Mouse (Mus musculus): ENCODE data around the gene Bag5. TPM values are rescaled to one million over a fixed set of nuclear protein-coding genes. Genes with fewer than 3 reads are reported as not detected.

Bag5 gene
- polyA plus RNA-seq, 1 experiment from 2014 or later = 36.2 TPM

DNA sequence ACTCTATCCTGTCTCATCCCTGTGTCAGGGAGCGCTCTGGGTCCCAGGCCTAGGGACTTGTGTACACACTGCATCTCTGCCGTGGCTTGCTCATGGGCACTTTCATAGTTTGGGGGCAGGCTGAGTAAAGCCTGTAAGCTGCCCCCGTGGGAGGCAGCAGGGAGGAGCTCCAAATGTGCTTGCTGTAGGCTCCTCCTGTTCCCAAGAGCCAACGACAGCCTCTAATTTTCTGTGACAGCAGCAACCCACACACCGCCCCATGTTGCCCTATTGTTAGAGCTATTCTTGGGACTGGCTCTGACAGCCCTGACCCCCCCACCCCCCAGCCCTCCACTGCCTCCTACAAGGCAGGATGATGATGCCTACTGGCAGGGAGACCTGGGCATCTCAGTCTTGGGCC lies 31.1 kb downstream of the Bag5 start:
- Histone ChIP-seq H3K9me3 (replicated peaks) (no peaks in the 10 kb centered on the region), H3K36me3 (no peaks in the 10 kb centered on the region; the same call in 1 of the 2 replicates), H3K27ac (peak overlapping the region; percentile 90), H3K9ac (no peak overlapping the region), H3K27me3 (no peaks in the 10 kb centered on the region), H3K4me1 (replicated peaks) (peaks cover 54% of the 10 kb centered on the region), H3K4me3 (no peak overlapping the region), H3K4me2 (no peak overlapping the region)
- 58% methylated on average over 5 of the region's 5 CpGs for WGBS
- ATAC-seq (replicated peaks; ENCODE audit: insufficient number of reproducible peaks, insufficient read depth, low FRiP score, low read depth) = no peak

DNA sequence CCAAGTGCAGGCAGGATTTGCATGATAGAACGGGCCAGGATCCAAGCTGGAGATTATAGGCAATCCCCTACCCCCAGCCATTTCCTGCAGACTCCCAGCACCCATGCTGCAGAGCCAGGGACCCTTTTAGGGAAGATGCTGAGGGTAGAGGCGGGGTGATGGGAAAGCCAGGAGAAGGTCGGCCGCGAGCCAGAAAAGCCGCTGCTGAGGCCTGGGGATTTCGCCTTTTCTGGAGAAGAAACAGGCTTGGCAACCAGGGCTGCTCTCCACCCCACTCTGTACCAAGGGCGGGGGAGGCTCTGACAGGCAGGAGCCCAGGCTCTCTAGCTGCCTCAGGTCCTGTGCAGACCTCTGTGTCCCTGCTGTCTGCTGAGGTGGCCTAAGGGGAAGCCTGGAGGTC lies 31.8 kb downstream of the Bag5 start:
- Histone ChIP-seq H3K36me3 (no peaks in the 10 kb centered on the region; the same call in 1 of the 2 replicates), H3K9me3 (replicated peaks) (no peaks in the 10 kb centered on the region), H3K27me3 (no peaks in the 10 kb centered on the region), H3K4me2 (no peak overlapping the region), H3K4me3 (no peak overlapping the region), H3K27ac (peak overlapping the region; percentile 90), H3K4me1 (replicated peaks) (peaks cover 52% of the 10 kb centered on the region), H3K9ac (no peak overlapping the region)
- no peak for ATAC-seq (replicated peaks; ENCODE audit: insufficient number of reproducible peaks, insufficient read depth, low FRiP score, low read depth)
- WGBS = 71% methylated on average over 8 of the region's 8 CpGs

DNA sequence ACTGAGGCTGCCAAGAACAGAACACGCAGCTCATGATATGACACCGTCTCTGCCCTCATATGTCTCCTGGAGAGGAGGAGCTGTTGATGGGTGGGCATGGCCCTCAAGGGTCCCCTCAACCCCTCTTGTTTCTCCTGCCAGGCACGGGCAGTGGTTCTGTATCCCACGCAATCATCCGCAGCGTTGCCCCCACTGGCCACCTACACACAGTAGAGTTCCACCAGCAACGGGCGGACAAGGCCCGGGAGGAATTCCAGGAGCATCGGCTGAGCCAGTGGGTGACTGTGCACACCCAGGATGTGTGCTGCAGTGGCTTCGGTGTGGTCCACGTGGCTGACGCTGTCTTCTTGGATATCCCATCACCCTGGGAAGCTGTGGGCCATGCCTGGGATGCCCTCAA lies 32.4 kb downstream of the Bag5 start:
- no peak for ATAC-seq (replicated peaks; ENCODE audit: insufficient number of reproducible peaks, insufficient read depth, low FRiP score, low read depth)
- Histone ChIP-seq H3K4me1 (replicated peaks) (peaks cover 51% of the 10 kb centered on the region), H3K27me3 (no peaks in the 10 kb centered on the region), H3K4me3 (no peak overlapping the region), H3K9me3 (replicated peaks) (no peaks in the 10 kb centered on the region), H3K27ac (peak overlapping the region; percentile 14; the same call in 1 of the 2 replicates), H3K4me2 (no peak overlapping the region), H3K9ac (no peak overlapping the region), H3K36me3 (no peaks in the 10 kb centered on the region; the same call in 1 of the 2 replicates)
- WGBS = 93% methylated on average over 13 of the region's 13 CpGs

DNA sequence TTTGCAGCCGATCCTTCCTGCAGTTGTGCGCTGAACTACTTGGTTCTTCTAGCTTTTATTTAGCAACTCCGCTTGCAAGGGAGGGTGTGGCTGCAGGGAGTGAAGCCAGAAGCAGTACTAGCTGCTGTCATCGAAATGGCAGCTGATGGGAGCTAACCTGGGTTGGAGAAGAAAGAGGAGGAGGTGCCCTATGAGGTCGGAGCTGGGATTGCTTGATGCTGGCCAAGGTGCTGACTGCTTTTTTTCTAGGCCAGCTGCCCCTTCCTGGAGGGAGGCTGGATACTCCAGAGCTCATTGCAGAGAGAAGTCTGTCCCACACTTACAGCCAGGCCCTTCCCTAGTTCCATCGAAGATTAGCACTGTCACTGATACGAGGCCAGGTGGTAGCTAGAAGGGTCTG lies 34.1 kb downstream of the Bag5 start:
- peaks cover 62% of the 10 kb centered on the region for H3K4me1 ChIP-seq (replicated peaks)
- peak overlapping the region; percentile 73 for H3K4me3 ChIP-seq
- H3K27ac ChIP-seq = no peak overlapping the region
- no peaks in the 10 kb centered on the region for H3K27me3 ChIP-seq
- no peaks in the 10 kb centered on the region for H3K9me3 ChIP-seq (replicated peaks)
- ATAC-seq (replicated peaks; ENCODE audit: insufficient number of reproducible peaks, insufficient read depth, low FRiP score, low read depth) = no peak
- H3K9ac ChIP-seq = peak overlapping the region; percentile 55; the same call in 1 of the 2 replicates
- no peaks in the 10 kb centered on the region; the same call in 1 of the 2 replicates for H3K36me3 ChIP-seq
- 40% methylated on average over 7 of the region's 7 CpGs for WGBS
- peak overlapping the region; percentile 86 for H3K4me2 ChIP-seq

DNA sequence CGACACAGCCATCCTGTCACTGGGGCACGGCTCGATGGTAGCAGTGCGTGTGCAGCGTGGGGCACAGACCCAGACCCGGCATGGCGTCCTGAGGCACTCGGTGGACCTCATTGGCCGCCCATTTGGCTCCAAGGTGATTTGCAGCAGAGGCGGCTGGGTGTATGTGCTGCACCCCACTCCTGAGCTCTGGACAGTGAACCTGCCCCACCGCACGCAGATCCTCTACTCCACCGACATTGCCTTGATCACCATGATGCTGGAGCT lies 34.5 kb downstream of the Bag5 start:
- Histone ChIP-seq H3K9me3 (replicated peaks) (no peaks in the 10 kb centered on the region), H3K36me3 (no peaks in the 10 kb centered on the region; the same call in 1 of the 2 replicates), H3K27me3 (peaks cover 1% of the 10 kb centered on the region), H3K4me2 (peak overlapping the region; percentile 86), H3K9ac (peak overlapping the region; percentile 55), H3K4me3 (peak overlapping the region; percentile 73), H3K27ac (no peak overlapping the region), H3K4me1 (replicated peaks) (peaks cover 61% of the 10 kb centered on the region)
- 5% methylated on average over 13 of the region's 13 CpGs for WGBS
- no peak for ATAC-seq (replicated peaks; ENCODE audit: insufficient number of reproducible peaks, insufficient read depth, low FRiP score, low read depth)

DNA sequence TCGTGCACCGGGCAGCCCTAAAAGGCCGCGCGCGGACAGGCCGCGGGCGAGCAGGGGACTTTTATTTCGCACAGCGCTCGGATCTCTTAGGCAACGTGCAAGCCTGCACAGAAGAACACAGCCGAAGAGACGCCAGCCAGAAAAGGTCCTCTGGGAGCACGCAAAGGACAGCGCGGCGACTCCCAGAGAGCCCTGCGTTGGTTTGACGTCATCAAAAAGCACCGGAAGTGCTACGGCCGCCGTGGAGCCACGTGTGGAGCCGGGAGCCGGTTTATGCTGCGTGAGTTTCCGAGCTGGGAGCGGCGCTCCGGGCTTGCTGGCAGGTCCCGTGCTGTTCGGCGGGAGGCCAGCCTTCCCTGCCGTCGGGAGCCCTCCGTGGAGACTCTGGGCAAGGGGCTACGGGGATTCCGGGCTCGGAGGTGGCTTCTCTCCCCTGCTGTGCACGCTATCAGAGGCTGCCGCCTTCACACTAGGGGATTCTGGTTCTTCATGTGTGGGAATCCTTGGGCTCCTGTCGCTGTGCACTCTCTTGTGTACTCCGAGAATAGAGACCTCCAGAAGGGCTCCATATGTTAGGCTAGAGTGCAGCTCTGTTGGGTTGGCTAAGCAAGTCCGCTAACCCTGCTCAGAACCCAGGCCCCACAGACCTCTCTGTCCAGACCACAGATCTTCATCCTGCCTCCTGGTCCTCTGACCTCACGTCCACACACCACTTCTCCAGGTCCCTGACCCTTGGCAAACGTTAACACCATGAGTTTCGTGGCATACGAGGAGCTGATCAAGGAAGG lies 35.0 kb downstream of the Bag5 start, which contains the start of gene Trmt61a:
Trmt61a (plus strand) TSS at position 224 of the 788 bp plus-strand sequence.
- Histone ChIP-seq H3K4me1 (replicated peaks) (peaks cover 58% of the 10 kb centered on the region), H3K36me3 (no peaks in the 10 kb centered on the region; the same call in 1 of the 2 replicates), H3K4me2 (peak within 1 kb of the TSS; percentile 86), H3K9ac (peak within 1 kb of the TSS; percentile 67), H3K27ac (peak within 1 kb of the TSS; percentile 98), H3K27me3 (peaks cover 6% of the 10 kb centered on the region), H3K4me3 (peak within 1 kb of the TSS; percentile 73), H3K9me3 (replicated peaks) (no peaks in the 10 kb centered on the region)
- ATAC-seq (replicated peaks; ENCODE audit: insufficient number of reproducible peaks, insufficient read depth, low FRiP score, low read depth) = peak; percentile 82
- under 1% methylated on average over 51 of the region's 51 CpGs for WGBS

DNA sequence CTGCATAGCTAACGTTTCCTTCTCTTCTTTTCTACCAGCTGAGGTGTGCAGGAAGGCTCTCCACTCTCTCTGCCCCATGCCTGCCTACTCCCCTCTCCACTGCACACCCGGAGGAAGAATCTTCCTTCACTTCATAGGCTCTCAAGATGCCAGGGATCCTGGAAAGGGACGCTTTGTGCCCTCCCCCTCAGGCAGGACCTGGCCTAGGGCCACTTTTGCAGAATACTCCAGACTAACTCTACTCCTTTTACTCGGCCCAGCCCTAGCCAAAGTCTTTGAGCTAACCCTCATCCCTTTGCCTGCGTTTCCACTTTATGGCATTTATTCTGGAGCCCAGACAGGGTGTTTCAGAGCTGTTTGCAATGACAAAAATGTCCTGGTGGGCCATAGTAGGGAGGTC lies 35.6 kb downstream of the Bag5 start:
- Histone ChIP-seq H3K27ac (peak overlapping the region; percentile 98), H3K4me3 (peak overlapping the region; percentile 73), H3K9ac (peak overlapping the region; percentile 67), H3K4me2 (peak overlapping the region; percentile 86), H3K9me3 (replicated peaks) (no peaks in the 10 kb centered on the region), H3K4me1 (replicated peaks) (peaks cover 58% of the 10 kb centered on the region), H3K36me3 (no peaks in the 10 kb centered on the region; the same call in 1 of the 2 replicates), H3K27me3 (peaks cover 13% of the 10 kb centered on the region)
- 0 out of 2 replicates have a peak, but pooled peaks have one; percentile 9 for ATAC-seq (replicated peaks; ENCODE audit: insufficient number of reproducible peaks, insufficient read depth, low FRiP score, low read depth)
- WGBS = 14% methylated on average over 5 of the region's 5 CpGs

DNA sequence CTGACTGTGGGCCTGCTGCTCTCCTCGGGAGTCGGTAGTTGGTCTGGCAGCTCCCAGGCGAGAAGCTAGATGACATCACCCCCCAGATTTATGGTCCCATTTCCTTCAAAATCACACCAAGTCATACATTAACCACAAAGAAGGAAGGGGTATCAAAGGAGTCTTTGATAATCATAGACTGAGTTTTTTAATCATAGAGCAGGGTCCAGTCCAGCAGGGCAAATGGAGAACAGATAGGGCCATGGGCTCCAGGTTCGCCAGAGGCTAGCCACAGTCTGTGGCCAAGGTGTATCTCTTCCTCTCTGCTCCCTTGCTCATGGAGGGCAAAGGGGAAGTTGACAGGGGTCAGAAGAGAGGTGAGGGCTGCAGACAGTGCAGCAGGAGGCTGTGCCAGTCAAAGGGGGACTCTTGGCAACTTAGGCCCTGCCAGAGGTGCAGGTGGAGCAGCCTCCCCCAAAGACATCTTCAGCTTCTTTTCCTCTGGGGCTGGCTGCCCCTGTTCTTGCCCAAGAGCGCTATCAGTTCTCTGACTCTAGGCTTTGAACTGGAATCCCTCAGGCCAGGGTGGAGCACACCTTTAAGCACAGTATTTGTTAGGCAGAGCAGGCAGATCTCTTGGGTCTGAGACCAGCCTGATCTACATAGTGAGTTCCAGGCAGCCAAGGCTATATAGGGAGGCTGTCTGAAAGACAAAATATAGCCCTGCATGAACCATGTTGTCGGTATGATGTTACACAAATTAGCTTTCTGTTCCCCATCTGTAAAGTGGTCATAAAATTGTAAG lies 37.1 kb downstream of the Bag5 start:
- Histone ChIP-seq H3K27me3 (peaks cover 14% of the 10 kb centered on the region), H3K4me1 (replicated peaks) (peaks cover 58% of the 10 kb centered on the region), H3K36me3 (no peaks in the 10 kb centered on the region), H3K4me2 (no peak overlapping the region), H3K4me3 (no peak overlapping the region), H3K27ac (0 out of 2 replicates have a peak overlapping the region, but pooled peaks have one; percentile 35), H3K9me3 (replicated peaks) (no peaks in the 10 kb centered on the region), H3K9ac (no peak overlapping the region)
- 82% methylated on average over 6 of the region's 6 CpGs for WGBS
- ATAC-seq (replicated peaks; ENCODE audit: insufficient number of reproducible peaks, insufficient read depth, low FRiP score, low read depth) = no peak

DNA sequence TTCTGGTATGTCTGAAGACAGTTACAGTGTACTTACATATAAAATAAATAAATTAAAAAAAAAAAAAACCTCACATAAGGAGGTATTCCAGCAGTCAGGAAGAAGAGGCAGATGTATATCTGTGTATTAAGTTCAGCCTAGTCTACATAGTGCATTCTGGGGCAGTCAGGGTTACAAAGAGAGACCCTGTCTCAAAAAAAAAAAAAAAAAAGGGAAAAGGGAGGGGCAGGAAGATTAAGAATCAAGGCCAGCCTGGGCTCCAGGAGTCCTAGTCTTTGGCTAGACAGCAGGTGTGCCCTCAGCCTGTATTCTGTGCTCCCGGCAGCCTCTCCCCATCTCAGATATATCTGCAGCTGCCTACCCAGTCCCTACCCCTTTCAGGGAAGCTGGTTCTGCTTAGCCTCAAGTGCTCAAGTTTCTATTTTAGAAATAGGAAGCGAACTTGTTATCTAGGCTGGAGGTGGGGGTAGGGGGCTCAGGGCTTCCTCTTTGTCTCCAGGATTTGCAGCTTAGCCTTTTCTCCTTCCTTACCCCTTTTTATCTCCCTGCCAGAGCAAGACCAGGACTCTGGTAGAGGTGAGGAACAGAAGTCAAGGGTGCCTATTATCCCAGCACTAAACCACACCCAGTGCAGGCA lies 38.1 kb downstream of the Bag5 start:
- H3K4me2 ChIP-seq = no peak overlapping the region
- H3K27ac ChIP-seq = no peak overlapping the region

DNA sequence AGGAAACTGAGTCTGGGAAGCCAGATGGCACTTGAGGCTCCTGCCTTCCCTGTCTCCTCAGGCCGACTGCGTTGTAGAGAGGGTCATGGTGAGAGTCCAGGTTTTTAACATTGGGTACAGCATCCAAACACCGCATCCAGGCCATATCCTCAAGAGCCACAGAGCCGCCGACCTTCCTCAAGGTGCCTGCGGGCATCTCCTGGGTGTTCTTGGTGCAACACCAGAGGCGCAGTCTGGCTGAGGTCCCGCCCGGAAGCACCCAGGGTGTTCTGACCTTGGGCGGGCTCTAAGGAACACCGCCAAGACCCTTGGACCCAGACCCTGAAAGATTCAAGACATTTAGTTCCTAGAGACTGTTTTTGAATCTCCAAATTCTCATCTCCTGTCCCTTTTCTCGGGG lies 40.5 kb downstream of the Bag5 start:
- peaks cover 68% of the 10 kb centered on the region for H3K4me1 ChIP-seq (replicated peaks)
- H3K4me3 ChIP-seq = peak overlapping the region; percentile 62
- peak overlapping the region; percentile 62 for H3K9ac ChIP-seq
- 14% methylated on average over 12 of the region's 12 CpGs for WGBS
- H3K4me2 ChIP-seq = peak overlapping the region; percentile 93
- H3K36me3 ChIP-seq = 0 out of 2 replicates have a peak, but pooled peaks cover 3% of the 10 kb centered on the region
- no peak overlapping the region for H3K27ac ChIP-seq
- H3K9me3 ChIP-seq (replicated peaks) = no peaks in the 10 kb centered on the region
- peaks cover 14% of the 10 kb centered on the region for H3K27me3 ChIP-seq
- ATAC-seq (replicated peaks; ENCODE audit: insufficient number of reproducible peaks, insufficient read depth, low FRiP score, low read depth) = no peak

More for the DNA sequence above, 38.1 kb downstream of the Bag5 start:
- Histone ChIP-seq H3K9me3 (replicated peaks) (no peaks in the 10 kb centered on the region), H3K36me3 (no peaks in the 10 kb centered on the region), H3K4me1 (replicated peaks) (peaks cover 66% of the 10 kb centered on the region), H3K27me3 (peaks cover 14% of the 10 kb centered on the region), H3K9ac (no peak overlapping the region), H3K4me3 (no peak overlapping the region)
- 22% methylated on average over 2 of the region's 2 CpGs for WGBS
- ATAC-seq (replicated peaks; ENCODE audit: insufficient number of reproducible peaks, insufficient read depth, low FRiP score, low read depth) = no peak

DNA sequence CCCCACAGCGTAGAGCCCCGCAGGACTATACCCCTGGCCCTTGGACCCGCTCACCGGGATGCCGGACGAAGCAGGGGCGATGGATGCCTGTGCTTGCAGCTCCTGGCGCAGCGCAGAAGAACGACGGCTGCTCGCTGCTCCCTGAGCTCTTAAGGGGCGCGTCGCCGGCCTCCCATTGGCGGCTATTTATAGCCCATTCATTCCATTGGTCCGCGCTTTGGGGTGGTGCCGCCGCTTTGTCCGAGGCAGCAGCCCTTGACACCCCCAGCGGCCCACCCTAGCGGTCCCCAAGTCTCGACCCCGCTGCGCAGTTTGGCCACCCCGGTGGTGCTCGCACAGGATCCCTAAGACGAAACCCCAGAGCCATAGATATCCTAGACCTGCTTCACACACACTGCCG lies 40.9 kb downstream of the Bag5 start, which contains the start of gene Ckb:
Ckb (minus strand) TSS at position 163 of the 400 bp plus-strand sequence.
- WGBS = under 1% methylated on average over 31 of the region's 31 CpGs

More for the DNA sequence above, 40.9 kb downstream of the Bag5 start, which contains the start of gene Ckb:
- Histone ChIP-seq H3K27me3 (peaks cover 14% of the 10 kb centered on the region), H3K36me3 (0 out of 2 replicates have a peak, but pooled peaks cover 3% of the 10 kb centered on the region), H3K27ac (peak within 1 kb of the TSS; percentile 38), H3K9me3 (replicated peaks) (no peaks in the 10 kb centered on the region), H3K4me2 (peak within 1 kb of the TSS; percentile 93), H3K4me1 (replicated peaks) (peaks cover 64% of the 10 kb centered on the region), H3K9ac (peak within 1 kb of the TSS; percentile 62), H3K4me3 (peak within 1 kb of the TSS; percentile 62)
- ATAC-seq (replicated peaks; ENCODE audit: insufficient number of reproducible peaks, insufficient read depth, low FRiP score, low read depth) = peak; percentile 53
